Mouse (Mus musculus) olfactory bulb, adult 2 months (tissue): Measurements from ENCODE around the gene Fbxo47.

Experiments used
- CTCF ChIP-seq: fragments of 200-500 bp; IDR thresholded peaks from 2 replicates; pipeline ENCODE4 v1.5.1; 2012; ENCODE audit warnings: low read depth, mild to moderate bottlenecking, low read length, moderate library complexity; ENCODE audit not compliant: insufficient read depth
- POLR2A ChIP-seq: fragments of 200-500 bp; IDR thresholded peaks from 2 replicates; pipeline ENCODE4 v1.6.1; 2012; ENCODE audit warnings: mild to moderate bottlenecking, low read depth, low read length, moderate library complexity; ENCODE audit not compliant: insufficient read depth

DNA sequence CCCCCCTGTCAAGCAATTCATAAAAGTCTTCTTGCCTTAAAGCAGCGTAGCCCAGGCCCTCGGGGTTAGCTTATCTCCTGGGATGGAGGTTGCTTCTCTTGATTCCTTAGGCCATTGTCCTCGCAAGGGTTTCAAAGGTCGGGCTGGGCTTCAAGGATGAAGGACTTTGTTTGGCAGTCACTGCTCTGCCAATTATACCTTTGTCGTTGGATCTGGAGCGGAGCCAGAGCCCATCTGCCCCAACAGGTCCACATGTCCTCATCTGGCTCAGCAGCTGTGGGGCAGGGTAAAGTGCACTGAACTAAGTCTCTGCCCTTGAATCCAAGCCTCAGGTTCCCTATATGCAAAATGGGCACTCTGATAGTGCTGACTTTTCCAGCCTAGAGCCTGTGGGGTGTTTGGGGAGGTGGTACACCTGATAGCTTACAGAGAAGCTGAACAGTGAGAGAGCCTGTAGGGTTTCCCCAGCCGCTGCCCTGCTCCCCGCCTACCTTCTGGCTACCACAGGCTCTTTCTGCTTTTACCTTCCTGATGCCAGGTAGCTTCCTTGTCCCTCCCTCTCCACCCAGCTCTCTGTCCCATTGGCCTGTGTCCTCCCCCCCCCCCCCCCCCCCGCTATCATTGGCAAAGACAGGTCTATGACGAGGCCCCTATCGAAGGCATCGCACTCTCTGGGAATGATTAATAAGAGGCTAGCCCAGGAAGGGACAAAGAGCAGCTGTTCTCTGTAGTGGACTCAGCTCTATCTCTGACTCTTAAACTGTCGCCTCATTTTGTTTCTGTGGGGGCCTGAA is 72.2 kb downstream of the Fbxo47 start:
- TF ChIP-seq POLR2A (no peak), CTCF (no peak)
